Mouse (Mus musculus): ENCODE data around the gene Hsd11b1. TPM values are rescaled to one million over a fixed set of nuclear protein-coding genes. Genes with fewer than 3 reads are reported as not detected.

The Hsd11b1 gene
- total and polyA plus RNA-seq, 3 experiments, result 2.0 to 6.3 (median 5.7) TPM

GRCm38 (mm10) chr1:193173810-193174129, 90.1 kb downstream of the Hsd11b1 start:
- TF ChIP-seq MAX (IDR thresholded peaks at IDR 0.05; ENCODE audit: low read length) (no peak; the same call in 1 of the 2 replicates), JUND (conservative IDR thresholded peaks at IDR 0.05; ENCODE audit: low read depth, low read length) (no peak), USF2 (conservative IDR thresholded peaks at IDR 0.05; ENCODE audit: low read depth, low read length) (no peak), IRF4 (IDR thresholded peaks at IDR 0.05; ENCODE audit: low read depth, low read length) (no peak), NRF1 (IDR thresholded peaks at IDR 0.05; ENCODE audit: low read depth, low read length) (no peak), UBTF (IDR thresholded peaks at IDR 0.05; ENCODE audit: low read depth, low read length) (no peak), RCOR1 (conservative IDR thresholded peaks at IDR 0.05; ENCODE audit: low read depth, low read length) (no peak), POLR2A (IDR thresholded peaks at IDR 0.05; ENCODE audit: low read depth, low read length) (no peak), CHD2 (IDR thresholded peaks at IDR 0.05; ENCODE audit: low read length) (no peak), RAD21 (IDR thresholded peaks at IDR 0.05; ENCODE audit: low read depth, low read length) (no peak), NELFE (IDR thresholded peaks at IDR 0.05; ENCODE audit: low read depth, low read length) (no peak), MAZ (IDR thresholded peaks at IDR 0.05; ENCODE audit: low read depth, low read length) (no peak), ZC3H11A (IDR thresholded peaks at IDR 0.05; ENCODE audit: low read depth, low read length) (no peak), ZNF384 (IDR thresholded peaks at IDR 0.05; ENCODE audit: low read depth, low read length) (no peak)

GRCm38 (mm10) chr1:193172991-193173809, 90.7 kb downstream of the Hsd11b1 start:
- peak; percentile 100 for DNase-seq (ENCODE audit: extremely low read depth)
- Histone ChIP-seq H3K36me3 (replicated peaks in 1 of 2; ENCODE audit: control insufficient read depth in 1 of 2, insufficient read depth in 1 of 2, low read length in 1 of 2) (peaks cover 1 to 30% of the 10 kb centered on the region in 2 experiments), H3K79me2 (replicated peaks; ENCODE audit: control insufficient read depth, extremely low read depth, insufficient read depth, poor library complexity, severe bottlenecking) (peaks cover 17% of the 10 kb centered on the region; the same call in 1 of the 2 replicates), H3K4me1 (ENCODE audit: control insufficient read depth in 1 of 2, insufficient read depth in 2 of 2) (peaks cover 6 to 55% of the 10 kb centered on the region in 2 experiments), H3K9me3 (replicated peaks; ENCODE audit: low read length) (no peaks in the 10 kb centered on the region), H3K9ac (ENCODE audit: insufficient read depth, low read depth) (peak overlapping the region; percentile 89), H3K4me3 (replicated peaks in 1 of 3; ENCODE audit: low read depth in 2 of 3, low read length in 2 of 3, poor library complexity in 1 of 3) (peak overlapping the region; percentile 81 to 96 (median 85)), H3K27ac (ENCODE audit: insufficient read depth, low read depth) (peak overlapping the region; percentile 83), H3K27me3 (replicated peaks) (no peaks in the 10 kb centered on the region), H3K4me2 (ENCODE audit: insufficient read depth, low read depth, poor library complexity, severe bottlenecking) (peak overlapping the region; percentile 96)
- in situ Hi-C loops (cut with MboI; ENCODE audit: low pct_ligation_motif_present, low pct_unique_long_range_greater_than_20kb, low sequenced_read_pairs) (no loop called here), dilution Hi-C loops (cut with MboI; ENCODE audit: extremely low pct_ligation_motif_present, extremely low pct_unique_long_range_greater_than_20kb, low sequenced_read_pairs) (no loop called here)
- peak; percentile 94 for TF ChIP-seq POLR2A (IDR thresholded peaks at IDR 0.05; ENCODE audit: low read depth, low read length)
- TF ChIP-seq UBTF (IDR thresholded peaks at IDR 0.05; ENCODE audit: low read depth, low read length), result no peak
- peak; percentile 97 for TF ChIP-seq NRF1 (IDR thresholded peaks at IDR 0.05; ENCODE audit: low read depth, low read length)
- no peak for TF ChIP-seq RAD21 (IDR thresholded peaks at IDR 0.05; ENCODE audit: low read depth, low read length)
- no peak for TF ChIP-seq PAX5 (IDR thresholded peaks at IDR 0.05; ENCODE audit: low read length)
- no peak; the same call in none of the 2 replicates for TF ChIP-seq SMC3 (IDR thresholded peaks at IDR 0.05; ENCODE audit: low read depth, low read length)
- TF ChIP-seq MAZ (IDR thresholded peaks at IDR 0.05; ENCODE audit: low read depth, low read length), result peak; percentile 78; the same call in 1 of the 2 replicates
- TF ChIP-seq USF1 (IDR thresholded peaks at IDR 0.05; ENCODE audit: low read depth, low read length), result no peak
- peak; percentile 86; the same call in 1 of the 2 replicates for TF ChIP-seq POLR2AphosphoS2 (IDR thresholded peaks at IDR 0.05; ENCODE audit: low read depth, low read length)
- peak; percentile 94 for TF ChIP-seq ELF1 (IDR thresholded peaks at IDR 0.05; ENCODE audit: low read depth, low read length)
- TF ChIP-seq ZC3H11A (IDR thresholded peaks at IDR 0.05; ENCODE audit: low read depth, low read length), result no peak
- 0 out of 2 replicates have a peak, but pooled peaks have one; percentile 55 for TF ChIP-seq KAT2A (IDR thresholded peaks at IDR 0.05; ENCODE audit: insufficient replicate concordance, low read length)
- TF ChIP-seq TBP (conservative IDR thresholded peaks at IDR 0.05; ENCODE audit: low read depth, low read length), result peak; percentile 81
- TF ChIP-seq CHD1 (IDR thresholded peaks at IDR 0.05; ENCODE audit: low read depth, low read length), result peak; percentile 80; the same call in 1 of the 2 replicates
- 0 out of 2 replicates have a peak, but pooled peaks have one; percentile 49 for TF ChIP-seq JUND (conservative IDR thresholded peaks at IDR 0.05; ENCODE audit: low read depth, low read length)
- peak; percentile 80 for TF ChIP-seq ZMIZ1 (IDR thresholded peaks at IDR 0.05; ENCODE audit: low read depth, low read length)
- peak; percentile 96 for TF ChIP-seq NELFE (IDR thresholded peaks at IDR 0.05; ENCODE audit: low read depth, low read length)
- peak; percentile 60; the same call in 1 of the 2 replicates for TF ChIP-seq CHD2 (IDR thresholded peaks at IDR 0.05; ENCODE audit: low read length)
- TF ChIP-seq USF2 (conservative IDR thresholded peaks at IDR 0.05; ENCODE audit: low read depth, low read length), result no peak
- TF ChIP-seq EP300 (IDR thresholded peaks at IDR 0.05; ENCODE audit: low read length), result 0 out of 2 replicates have a peak, but pooled peaks have one; percentile 38
- no peak for TF ChIP-seq ZKSCAN1 (IDR thresholded peaks at IDR 0.05; ENCODE audit: borderline replicate concordance, low read depth, low read length)
- peak; percentile 14; the same call in 1 of the 2 replicates for TF ChIP-seq GABPA (IDR thresholded peaks at IDR 0.05; ENCODE audit: insufficient replicate concordance, low read depth, low read length)
- peak; percentile 46; the same call in 1 of the 2 replicates for TF ChIP-seq ETS1 (conservative IDR thresholded peaks at IDR 0.05; ENCODE audit: low read depth, low read length)
- peak; percentile 83 for TF ChIP-seq MAX (IDR thresholded peaks at IDR 0.05; ENCODE audit: low read length)
- TF ChIP-seq HCFC1 (IDR thresholded peaks at IDR 0.05; ENCODE audit: low read depth, low read length), result peak; percentile 82

More at GRCm38 (mm10) chr1:193173810-193174129, 90.1 kb downstream of the Hsd11b1 start:
- in situ Hi-C loops (cut with MboI; ENCODE audit: low pct_ligation_motif_present, low pct_unique_long_range_greater_than_20kb, low sequenced_read_pairs) (no loop called here), dilution Hi-C loops (cut with MboI; ENCODE audit: extremely low pct_ligation_motif_present, extremely low pct_unique_long_range_greater_than_20kb, low sequenced_read_pairs) (no loop called here)
- Histone ChIP-seq H3K4me1 (ENCODE audit: control insufficient read depth in 1 of 2, insufficient read depth in 2 of 2) (peaks cover 6 to 55% of the 10 kb centered on the region in 2 experiments), H3K27me3 (replicated peaks) (no peaks in the 10 kb centered on the region), H3K36me3 (replicated peaks in 1 of 2; ENCODE audit: control insufficient read depth in 1 of 2, insufficient read depth in 1 of 2, low read length in 1 of 2) (peaks cover 5 to 36% of the 10 kb centered on the region in 2 experiments), H3K4me2 (ENCODE audit: insufficient read depth, low read depth, poor library complexity, severe bottlenecking) (peak overlapping the region; percentile 61), H3K79me2 (replicated peaks; ENCODE audit: control insufficient read depth, extremely low read depth, insufficient read depth, poor library complexity, severe bottlenecking) (peaks cover 17% of the 10 kb centered on the region; the same call in 1 of the 2 replicates), H3K4me3 (replicated peaks in 1 of 3; ENCODE audit: low read depth in 2 of 3, low read length in 2 of 3, poor library complexity in 1 of 3) (peak overlapping the region; percentile 81 to 96 (median 85)), H3K27ac (ENCODE audit: insufficient read depth, low read depth) (peak overlapping the region; percentile 83), H3K9ac (ENCODE audit: insufficient read depth, low read depth) (peak overlapping the region; percentile 89), H3K9me3 (replicated peaks; ENCODE audit: low read length) (no peaks in the 10 kb centered on the region)
- no peak for DNase-seq (ENCODE audit: extremely low read depth)
